Mouse (Mus musculus) ES-Bruce4 (cell line): ENCODE measurements at regions not wholly inside any gene's neighbourhood (a gene's known extent, or its start where the extent isn't known, plus 50 kb on each side); places are given as distances from the start of the nearest gene placed in this dataset.

Experiments used
- H3K27ac ChIP-seq: 2 replicates; pipeline ENCODE4 v1.5.1; 2012; ENCODE audit warnings: low read length, inconsistent platforms; ENCODE audit not compliant: insufficient read depth
- H3K27me3 ChIP-seq: 2 replicates; pipeline ENCODE4 v1.6.1; 2012; ENCODE audit warnings: mild to moderate bottlenecking, low read length, inconsistent platforms; ENCODE audit not compliant: control insufficient read depth, poor library complexity, insufficient read depth, severe bottlenecking
- H3K36me3 ChIP-seq: 2 replicates; pipeline ENCODE4 v1.6.1; 2012; ENCODE audit warnings: inconsistent platforms, mild to moderate bottlenecking, low read length, moderate library complexity; ENCODE audit not compliant: control insufficient read depth, poor library complexity, insufficient read depth, severe bottlenecking
- H3K4me1 ChIP-seq: one replicate; pipeline ENCODE4 v1.8.1; 2011; ENCODE audit warnings: low read length; ENCODE audit not compliant: control insufficient read depth, insufficient read depth
- H3K4me3 ChIP-seq: 2 replicates; pipeline ENCODE4 v1.5.1; 2011; ENCODE audit warnings: low read depth, mild to moderate bottlenecking, low read length
- H3K9ac ChIP-seq: 2 replicates; pipeline ENCODE4 v1.6.1; 2012; ENCODE audit warnings: low read depth, mild to moderate bottlenecking, inconsistent platforms; ENCODE audit not compliant: poor library complexity, severe bottlenecking
- H3K9me3 ChIP-seq: replicated peaks from 2 replicates; pipeline ENCODE4 v1.6.1; 2012; ENCODE audit warnings: mild to moderate bottlenecking, low read length, inconsistent platforms; ENCODE audit not compliant: control insufficient read depth, poor library complexity, insufficient read depth, severe bottlenecking
- CTCF ChIP-seq: IDR thresholded peaks from one replicate; pipeline ENCODE4 v1.8.1; 2011; ENCODE audit warnings: low read depth, low read length
- EP300 ChIP-seq: IDR thresholded peaks from 2 replicates; pipeline ENCODE4 v1.6.1; 2011; ENCODE audit warnings: low read depth, low read length; ENCODE audit not compliant: insufficient read depth
- POLR2A ChIP-seq: IDR thresholded peaks from one replicate; pipeline ENCODE4 v1.8.1; 2011; ENCODE audit warnings: low read length; ENCODE audit not compliant: insufficient read depth

GRCm38 (mm10) chr10:44832455-44832854 lies 234.5 kb upstream of the Prep start:
- no peak overlapping the region for H3K9ac ChIP-seq
- H3K27ac ChIP-seq = no peak overlapping the region
- no peak for TF ChIP-seq EP300
- TF ChIP-seq CTCF = no peak
- no peak for TF ChIP-seq POLR2A
- no peaks in the 10 kb centered on the region for H3K4me1 ChIP-seq
- H3K36me3 ChIP-seq = no peaks in the 10 kb centered on the region
- no peak overlapping the region for H3K4me3 ChIP-seq
- no peaks in the 10 kb centered on the region for H3K9me3 ChIP-seq
- no peaks in the 10 kb centered on the region for H3K27me3 ChIP-seq

DNA sequence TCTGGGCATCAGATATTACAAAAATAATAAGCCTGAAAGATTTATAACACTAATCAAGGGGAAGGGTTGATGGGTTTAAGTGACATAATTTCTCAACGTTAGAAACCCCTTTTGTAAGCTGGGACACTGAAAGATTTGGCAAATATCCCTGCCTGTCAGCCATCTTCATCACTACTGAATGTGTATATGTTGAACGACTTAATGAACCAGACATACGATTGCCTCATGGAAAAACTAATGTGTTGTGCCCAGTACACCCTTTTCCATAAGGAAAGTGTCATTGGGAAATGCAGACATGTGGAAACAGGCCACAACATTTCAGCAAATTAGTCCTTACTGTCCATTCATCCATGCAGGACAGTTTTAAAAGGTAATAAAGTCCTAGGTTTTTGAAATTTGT lies 240.7 kb upstream of the Prep start:
- Histone ChIP-seq H3K4me3 (no peak overlapping the region), H3K9ac (no peak overlapping the region), H3K9me3 (no peaks in the 10 kb centered on the region), H3K36me3 (no peaks in the 10 kb centered on the region), H3K27me3 (no peaks in the 10 kb centered on the region; the same call in 1 of the 2 replicates), H3K27ac (no peak overlapping the region), H3K4me1 (no peaks in the 10 kb centered on the region)
- TF ChIP-seq CTCF = no peak
- TF ChIP-seq EP300 = no peak
- no peak for TF ChIP-seq POLR2A

GRCm38 (mm10) chr10:44821666-44822065 lies 245.3 kb upstream of the Prep start:
- Histone ChIP-seq H3K4me1 (no peaks in the 10 kb centered on the region), H3K27ac (no peak overlapping the region)
- no peak for TF ChIP-seq POLR2A
- TF ChIP-seq EP300 = no peak
- TF ChIP-seq CTCF = no peak

GRCm38 (mm10) chr10:44820379-44820778 lies 246.6 kb upstream of the Prep start:
- Histone ChIP-seq H3K27ac (no peak overlapping the region), H3K4me1 (no peaks in the 10 kb centered on the region), H3K9ac (no peak overlapping the region), H3K4me3 (no peak overlapping the region), H3K9me3 (no peaks in the 10 kb centered on the region), H3K27me3 (no peaks in the 10 kb centered on the region), H3K36me3 (no peaks in the 10 kb centered on the region)
- no peak for TF ChIP-seq CTCF
- TF ChIP-seq EP300 = no peak
- TF ChIP-seq POLR2A = no peak

More at GRCm38 (mm10) chr10:44821666-44822065, 245.3 kb upstream of the Prep start:
- Histone ChIP-seq H3K9ac (no peak overlapping the region), H3K9me3 (no peaks in the 10 kb centered on the region), H3K27me3 (no peaks in the 10 kb centered on the region; the same call in 1 of the 2 replicates), H3K4me3 (no peak overlapping the region), H3K36me3 (no peaks in the 10 kb centered on the region)

DNA sequence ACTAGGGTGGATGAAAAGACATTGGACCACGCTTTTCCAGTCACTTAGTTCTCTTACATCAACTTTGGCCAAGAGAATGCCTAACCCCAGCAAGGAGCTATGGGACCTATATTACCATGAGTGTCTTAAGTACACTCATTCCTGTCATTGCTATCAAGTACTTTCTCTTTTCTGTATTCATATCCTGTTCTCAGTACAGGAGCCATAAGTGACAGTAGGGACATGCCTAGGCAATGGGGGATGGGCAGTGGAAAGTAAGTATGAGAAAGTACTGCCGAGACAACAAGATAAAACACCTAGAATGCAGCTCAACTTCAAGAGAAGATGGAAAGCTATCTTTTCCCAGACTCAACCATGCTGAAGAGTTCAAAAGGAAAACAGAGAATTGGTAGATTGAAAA lies 247.6 kb upstream of the Prep start:
- Histone ChIP-seq H3K9ac (no peak overlapping the region), H3K4me1 (no peaks in the 10 kb centered on the region), H3K9me3 (no peaks in the 10 kb centered on the region), H3K27ac (no peak overlapping the region), H3K36me3 (no peaks in the 10 kb centered on the region), H3K4me3 (no peak overlapping the region), H3K27me3 (no peaks in the 10 kb centered on the region)
- no peak for TF ChIP-seq EP300
- TF ChIP-seq CTCF = no peak
- TF ChIP-seq POLR2A = no peak

- H3K9me3 ChIP-seq = no peaks in the 10 kb centered on the region
Measured at GRCm38 (mm10) chr10:44818615-44819014, 248.4 kb upstream of the Prep start.

More at GRCm38 (mm10) chr10:44818615-44819014, 248.4 kb upstream of the Prep start:
- TF ChIP-seq EP300 = no peak
- TF ChIP-seq CTCF = no peak
- TF ChIP-seq POLR2A = no peak
- H3K27ac ChIP-seq = no peak overlapping the region
- no peak overlapping the region for H3K4me3 ChIP-seq
- no peak overlapping the region for H3K9ac ChIP-seq
- H3K36me3 ChIP-seq = no peaks in the 10 kb centered on the region
- H3K4me1 ChIP-seq = no peaks in the 10 kb centered on the region
- no peaks in the 10 kb centered on the region for H3K27me3 ChIP-seq
